Mouse (Mus musculus): ENCODE measurements around the gene Txnrd2. TPM values are rescaled to one million over a fixed set of nuclear protein-coding genes. Genes with fewer than 3 reads are reported as not detected.
A peak's percentile ranks its signal among the peaks of the same experiment; 100 is the strongest.

The Txnrd2 gene
- polyA plus RNA-seq, 1 experiment from 2014 or later: 25.4 TPM

- ATAC-seq: no peak
- Histone ChIP-seq H3K4me1 (replicated peaks) (peaks cover 16% of the 10 kb centered on the region), H3K4me3 (replicated peaks) (no peak overlapping the region), H3K9ac (no peak overlapping the region), H3K36me3 (no peaks in the 10 kb centered on the region; the same call in 1 of the 2 replicates), H3K27me3 (replicated peaks) (no peaks in the 10 kb centered on the region), H3K4me2 (replicated peaks) (no peak overlapping the region), H3K9me3 (no peaks in the 10 kb centered on the region), H3K27ac (no peak overlapping the region)
- 34% methylated on average over 6 of the region's 6 CpGs for WGBS
Observed at GRCm38 (mm10) chr16:18448104-18448503, 21.9 kb downstream of the Txnrd2 start.

GRCm38 (mm10) chr16:18449005-18449404 lies 22.8 kb downstream of the Txnrd2 start:
- H3K9ac ChIP-seq: no peak overlapping the region
- no peak overlapping the region for H3K4me3 ChIP-seq (replicated peaks)
- H3K36me3 ChIP-seq: no peaks in the 10 kb centered on the region; the same call in 1 of the 2 replicates
- peaks cover 16% of the 10 kb centered on the region for H3K4me1 ChIP-seq (replicated peaks)
- no peak for ATAC-seq
- no peak overlapping the region for H3K4me2 ChIP-seq (replicated peaks)
- H3K27me3 ChIP-seq (replicated peaks): no peaks in the 10 kb centered on the region
- H3K9me3 ChIP-seq: no peaks in the 10 kb centered on the region
- 95% methylated on average over 4 of the region's 4 CpGs for WGBS
- H3K27ac ChIP-seq: no peak overlapping the region

- H3K36me3 ChIP-seq: no peaks in the 10 kb centered on the region; the same call in 1 of the 2 replicates
- H3K9me3 ChIP-seq: no peaks in the 10 kb centered on the region
- H3K4me2 ChIP-seq (replicated peaks): no peak overlapping the region
- 50% methylated on average over 9 of the region's 9 CpGs for WGBS
- no peak overlapping the region for H3K27ac ChIP-seq
- no peak overlapping the region for H3K4me3 ChIP-seq (replicated peaks)
- H3K27me3 ChIP-seq (replicated peaks): no peaks in the 10 kb centered on the region
- peaks cover 16% of the 10 kb centered on the region for H3K4me1 ChIP-seq (replicated peaks)
- H3K9ac ChIP-seq: no peak overlapping the region
- ATAC-seq: peak; percentile 34; the same call in 1 of the 2 replicates
Observed at GRCm38 (mm10) chr16:18451486-18452181, 25.4 kb downstream of the Txnrd2 start.

- Histone ChIP-seq H3K27me3 (replicated peaks) (no peaks in the 10 kb centered on the region), H3K9me3 (no peaks in the 10 kb centered on the region), H3K27ac (no peak overlapping the region), H3K36me3 (peaks cover 4% of the 10 kb centered on the region; the same call in 1 of the 2 replicates), H3K9ac (no peak overlapping the region), H3K4me2 (replicated peaks) (no peak overlapping the region), H3K4me1 (replicated peaks) (peaks cover 15% of the 10 kb centered on the region), H3K4me3 (replicated peaks) (no peak overlapping the region)
- ATAC-seq: no peak
- 84% methylated on average over 8 of the region's 8 CpGs for WGBS
Observed at GRCm38 (mm10) chr16:18452361-18452862, 26.2 kb downstream of the Txnrd2 start.

- H3K4me2 ChIP-seq (replicated peaks): no peak overlapping the region
- H3K4me1 ChIP-seq (replicated peaks): peaks cover 5% of the 10 kb centered on the region
- ATAC-seq: no peak
- H3K36me3 ChIP-seq: peaks cover 4% of the 10 kb centered on the region; the same call in 1 of the 2 replicates
- no peak overlapping the region for H3K27ac ChIP-seq
- H3K4me3 ChIP-seq (replicated peaks): no peak overlapping the region
- H3K9ac ChIP-seq: no peak overlapping the region
- whole genome bisulfite sequencing: 55% methylated on average over 5 of the region's 5 CpGs
- H3K9me3 ChIP-seq: no peaks in the 10 kb centered on the region
- no peaks in the 10 kb centered on the region for H3K27me3 ChIP-seq (replicated peaks)
Observed at GRCm38 (mm10) chr16:18453846-18454245, 27.7 kb downstream of the Txnrd2 start.

GRCm38 (mm10) chr16:18455407-18455806 lies 29.2 kb downstream of the Txnrd2 start:
- Histone ChIP-seq H3K36me3 (peaks cover 4% of the 10 kb centered on the region; the same call in 1 of the 2 replicates), H3K27ac (no peak overlapping the region), H3K27me3 (replicated peaks) (no peaks in the 10 kb centered on the region), H3K9me3 (no peaks in the 10 kb centered on the region), H3K4me1 (replicated peaks) (peaks cover 19% of the 10 kb centered on the region), H3K9ac (no peak overlapping the region), H3K4me2 (replicated peaks) (no peak overlapping the region), H3K4me3 (replicated peaks) (no peak overlapping the region)
- WGBS: 83% methylated on average over 6 of the region's 6 CpGs
- ATAC-seq: no peak

GRCm38 (mm10) chr16:18458661-18459060 lies 32.5 kb downstream of the Txnrd2 start:
- no peaks in the 10 kb centered on the region for H3K9me3 ChIP-seq
- H3K36me3 ChIP-seq: 0 out of 2 replicates have a peak, but pooled peaks cover 4% of the 10 kb centered on the region

GRCm38 (mm10) chr16:18459335-18459954 lies 33.3 kb downstream of the Txnrd2 start:
- no peaks in the 10 kb centered on the region for H3K9me3 ChIP-seq
- peak; percentile 41 for ATAC-seq
- peaks cover 18% of the 10 kb centered on the region for H3K4me1 ChIP-seq (replicated peaks)
- H3K4me2 ChIP-seq (replicated peaks): peak overlapping the region; percentile 44
- WGBS: 12% methylated on average over 12 of the region's 12 CpGs
- no peak overlapping the region for H3K4me3 ChIP-seq (replicated peaks)
- peak overlapping the region; percentile 36; the same call in 1 of the 2 replicates for H3K27ac ChIP-seq
- H3K27me3 ChIP-seq (replicated peaks): no peaks in the 10 kb centered on the region
- 0 out of 2 replicates have a peak, but pooled peaks cover 4% of the 10 kb centered on the region for H3K36me3 ChIP-seq
- peak overlapping the region; percentile 26; the same call in 1 of the 2 replicates for H3K9ac ChIP-seq

More at GRCm38 (mm10) chr16:18458661-18459060, 32.5 kb downstream of the Txnrd2 start:
- Histone ChIP-seq H3K4me3 (replicated peaks) (no peak overlapping the region), H3K9ac (no peak overlapping the region), H3K27ac (no peak overlapping the region), H3K4me2 (replicated peaks) (no peak overlapping the region), H3K27me3 (replicated peaks) (no peaks in the 10 kb centered on the region), H3K4me1 (replicated peaks) (peaks cover 18% of the 10 kb centered on the region)
- ATAC-seq: no peak

GRCm38 (mm10) chr16:18459955-18460370 lies 33.8 kb downstream of the Txnrd2 start:
- peak overlapping the region; percentile 26 for H3K9ac ChIP-seq
- peak overlapping the region; percentile 36; the same call in 1 of the 2 replicates for H3K27ac ChIP-seq
- H3K4me1 ChIP-seq (replicated peaks): peaks cover 18% of the 10 kb centered on the region
- peak; percentile 88 for ATAC-seq
- no peaks in the 10 kb centered on the region for H3K27me3 ChIP-seq (replicated peaks)
- 5% methylated on average over 11 of the region's 11 CpGs for WGBS
- no peak overlapping the region for H3K4me3 ChIP-seq (replicated peaks)
- no peaks in the 10 kb centered on the region for H3K9me3 ChIP-seq
- H3K36me3 ChIP-seq: 0 out of 2 replicates have a peak, but pooled peaks cover 4% of the 10 kb centered on the region
- H3K4me2 ChIP-seq (replicated peaks): peak overlapping the region; percentile 44

- Histone ChIP-seq H3K4me2 (replicated peaks) (no peak overlapping the region), H3K9me3 (no peaks in the 10 kb centered on the region), H3K36me3 (0 out of 2 replicates have a peak, but pooled peaks cover 4% of the 10 kb centered on the region), H3K27me3 (replicated peaks) (no peaks in the 10 kb centered on the region), H3K4me1 (replicated peaks) (peaks cover 18% of the 10 kb centered on the region), H3K9ac (no peak overlapping the region), H3K4me3 (replicated peaks) (no peak overlapping the region), H3K27ac (no peak overlapping the region)
- ATAC-seq: no peak
- 57% methylated on average over 3 of the region's 3 CpGs for WGBS
Observed at GRCm38 (mm10) chr16:18460826-18461225, 34.6 kb downstream of the Txnrd2 start.

GRCm38 (mm10) chr16:18462031-18462430 lies 35.8 kb downstream of the Txnrd2 start:
- Histone ChIP-seq H3K4me3 (replicated peaks) (no peak overlapping the region), H3K9ac (no peak overlapping the region), H3K9me3 (no peaks in the 10 kb centered on the region), H3K27ac (no peak overlapping the region), H3K27me3 (replicated peaks) (no peaks in the 10 kb centered on the region), H3K4me1 (replicated peaks) (peaks cover 18% of the 10 kb centered on the region), H3K4me2 (replicated peaks) (no peak overlapping the region), H3K36me3 (0 out of 2 replicates have a peak, but pooled peaks cover 1% of the 10 kb centered on the region)
- no peak for ATAC-seq
- WGBS: 84% methylated on average over 9 of the region's 9 CpGs

GRCm38 (mm10) chr16:18462598-18462997 lies 36.4 kb downstream of the Txnrd2 start:
- H3K4me1 ChIP-seq (replicated peaks): peaks cover 18% of the 10 kb centered on the region
- 58% methylated on average over 8 of the region's 8 CpGs for WGBS

More at GRCm38 (mm10) chr16:18462598-18462997, 36.4 kb downstream of the Txnrd2 start:
- no peaks in the 10 kb centered on the region for H3K9me3 ChIP-seq
- ATAC-seq: no peak
- no peaks in the 10 kb centered on the region for H3K27me3 ChIP-seq (replicated peaks)
- no peak overlapping the region for H3K4me3 ChIP-seq (replicated peaks)
- no peak overlapping the region for H3K9ac ChIP-seq
- H3K27ac ChIP-seq: no peak overlapping the region
- H3K36me3 ChIP-seq: no peaks in the 10 kb centered on the region
- H3K4me2 ChIP-seq (replicated peaks): no peak overlapping the region

Data from intestine, embryonic 15.5 days (tissue).